Mouse (Mus musculus) liver, embryonic 12.5 days (tissue): ENCODE results near the gene Ciao2a. TPM values are rescaled to one million over a fixed set of nuclear protein-coding genes. Genes with fewer than 3 reads are reported as not detected.

ENCODE experiments used
- ATAC-seq: fragments of 200-750 bp; cut with Nextera tagmentation; 2 replicates; pipeline ENCODE4 v1.8.0; 2017; ENCODE audit warnings: moderate number of reproducible peaks, mild to moderate bottlenecking, moderate library complexity
- H3K27ac ChIP-seq: fragments of 300-500 bp; sonication (generic); 2 replicates; pipeline ENCODE4 v1.5.1; 2016; ENCODE audit warnings: mild to moderate bottlenecking
- H3K27me3 ChIP-seq: fragments of 300-500 bp; sonication (generic); replicated peaks from 2 replicates; pipeline ENCODE4 v1.6.1; 2016; ENCODE audit warnings: mild to moderate bottlenecking, moderate library complexity
- H3K36me3 ChIP-seq: fragments of 300-500 bp; sonication (generic); 2 replicates; pipeline ENCODE4 v1.6.1; 2016; ENCODE audit warnings: mild to moderate bottlenecking, moderate library complexity
- H3K4me1 ChIP-seq: fragments of 300-500 bp; sonication (generic); 2 replicates; pipeline ENCODE4 v1.6.1; 2016
- H3K4me2 ChIP-seq: fragments of 300-500 bp; sonication (generic); 2 replicates; pipeline ENCODE4 v1.6.1; 2016; ENCODE audit warnings: mild to moderate bottlenecking, moderate library complexity
- H3K4me3 ChIP-seq: fragments of 300-500 bp; sonication (generic); 2 replicates; pipeline ENCODE4 v1.5.1; 2016; ENCODE audit warnings: mild to moderate bottlenecking, moderate library complexity
- H3K9ac ChIP-seq: fragments of 300-500 bp; sonication (generic); 2 replicates; pipeline ENCODE4 v1.6.1; 2016; ENCODE audit warnings: mild to moderate bottlenecking, moderate library complexity
- H3K9me3 ChIP-seq: fragments of 300-500 bp; sonication (generic); replicated peaks from 2 replicates; pipeline ENCODE4 v1.6.1; 2016; ENCODE audit warnings: mild to moderate bottlenecking, moderate library complexity
- WGBS: fragments of 180-500 bp; shearing (Covaris S2); methylation state at CpG from one replicate; pipeline ENCODE4 v1.1.7; 2016; ENCODE audit not compliant: insufficient replicate concordance; 5-methylcytosine and 5-hydroxymethylcytosine counted together
- polyA plus RNA-seq: library from polyadenylated mRNA; unstranded; fragments of >200 nt; fragmentation: Nextera tagmentation; extraction: Ambion mirVana; gene quantifications from 2 replicates; pipeline ENCODE4 v1.2.1, GENCODE M21; 2016

Ciao2a gene
- polyA plus RNA-seq, 1 experiment from 2014 or later: 199 TPM

DNA sequence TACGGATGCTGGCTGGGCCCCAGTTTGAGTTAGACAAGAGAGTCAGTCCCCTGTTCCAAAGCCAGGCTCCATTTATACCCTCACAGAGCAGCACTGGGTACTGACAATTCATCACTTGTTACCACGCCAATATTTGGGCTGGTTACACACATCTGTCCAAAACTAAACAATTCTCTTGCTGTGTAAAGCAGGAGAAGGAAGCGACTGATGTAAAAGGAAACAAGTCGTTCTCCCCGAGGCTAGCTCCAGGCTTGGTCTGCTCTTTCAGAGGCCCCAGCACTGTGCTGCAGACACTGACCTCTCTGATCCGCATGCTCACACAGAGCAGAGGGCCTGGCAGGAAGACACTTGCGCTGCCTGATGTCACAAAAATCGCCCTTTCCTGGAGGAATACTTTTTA is 24.8 kb upstream of the Ciao2a start:
- Histone ChIP-seq H3K36me3 (peaks cover 96% of the 10 kb centered on the region), H3K27me3 (no peaks in the 10 kb centered on the region), H3K9ac (no peak overlapping the region), H3K4me3 (no peak overlapping the region), H3K27ac (no peak overlapping the region), H3K4me2 (no peak overlapping the region), H3K9me3 (no peaks in the 10 kb centered on the region), H3K4me1 (peaks cover 23% of the 10 kb centered on the region)
- WGBS: 83% methylated on average over 8 of the region's 8 CpGs
- no peak for ATAC-seq

DNA sequence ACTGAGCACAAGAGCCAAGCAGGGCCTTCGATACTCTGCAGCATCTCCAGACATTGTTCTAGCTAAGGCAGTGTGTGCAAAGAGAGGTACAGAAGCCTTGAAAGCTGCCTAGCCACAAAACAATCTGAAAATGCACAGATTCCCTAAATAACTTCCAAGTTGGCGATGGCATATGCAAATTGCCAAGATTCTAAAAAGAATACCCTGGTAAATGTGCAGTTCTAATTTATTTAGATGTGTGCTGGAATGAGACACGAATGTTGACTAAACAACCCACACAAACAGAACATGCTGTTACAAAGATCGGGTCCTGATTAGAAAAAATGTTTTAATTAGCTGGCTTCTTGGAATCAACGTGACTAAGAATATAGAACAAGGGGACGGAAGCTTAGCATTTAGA is 23.7 kb upstream of the Ciao2a start:
- ATAC-seq: no peak
- no peak overlapping the region for H3K4me2 ChIP-seq
- peaks cover 96% of the 10 kb centered on the region for H3K36me3 ChIP-seq
- no peaks in the 10 kb centered on the region for H3K27me3 ChIP-seq
- H3K27ac ChIP-seq: no peak overlapping the region
- WGBS: 82% methylated on average over 6 of the region's 6 CpGs
- H3K9ac ChIP-seq: no peak overlapping the region
- no peak overlapping the region for H3K4me3 ChIP-seq
- H3K4me1 ChIP-seq: peaks cover 23% of the 10 kb centered on the region
- no peaks in the 10 kb centered on the region for H3K9me3 ChIP-seq

- peaks cover 23% of the 10 kb centered on the region for H3K4me1 ChIP-seq
- H3K27me3 ChIP-seq: no peaks in the 10 kb centered on the region
- WGBS: 85% methylated on average over 4 of the region's 4 CpGs
- no peak overlapping the region for H3K4me2 ChIP-seq
- 0 out of 2 replicates have a peak overlapping the region, but pooled peaks have one; percentile 36 for H3K9ac ChIP-seq
- no peaks in the 10 kb centered on the region for H3K9me3 ChIP-seq
- H3K27ac ChIP-seq: peak overlapping the region; percentile 67
- ATAC-seq: no peak; the same call in 1 of the 2 replicates
- H3K4me3 ChIP-seq: no peak overlapping the region
- H3K36me3 ChIP-seq: peaks cover 97% of the 10 kb centered on the region
These were observed 21.8 kb upstream of the Ciao2a start for GRCm38 (mm10) chr9:66104601-66105000.

DNA sequence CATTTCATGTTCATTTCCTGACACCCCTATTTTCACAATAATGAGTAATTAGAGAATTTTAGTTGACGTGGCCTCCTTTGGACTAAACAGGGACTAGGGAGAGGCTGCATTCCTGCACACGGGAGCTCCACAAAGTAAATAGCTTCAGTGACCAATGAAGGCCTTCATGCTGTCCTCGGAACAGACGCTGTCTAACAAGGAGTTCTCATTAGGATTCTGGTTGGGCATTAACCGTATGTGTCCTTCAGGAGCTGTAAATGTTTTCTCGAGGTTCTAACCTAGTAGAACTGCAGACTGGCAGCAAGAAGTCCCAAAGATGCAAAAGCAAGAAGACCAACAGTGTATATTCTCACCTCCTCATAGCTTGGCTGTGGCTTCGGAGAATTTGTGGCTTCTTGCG is 21.2 kb upstream of the Ciao2a start:
- no peak overlapping the region for H3K4me3 ChIP-seq
- WGBS: 85% methylated on average over 8 of the region's 8 CpGs
- no peaks in the 10 kb centered on the region for H3K9me3 ChIP-seq
- no peak for ATAC-seq
- H3K27ac ChIP-seq: peak overlapping the region; percentile 67
- no peak overlapping the region for H3K4me2 ChIP-seq
- H3K36me3 ChIP-seq: peaks cover 95% of the 10 kb centered on the region
- H3K4me1 ChIP-seq: peaks cover 26% of the 10 kb centered on the region
- H3K9ac ChIP-seq: 0 out of 2 replicates have a peak overlapping the region, but pooled peaks have one; percentile 36
- H3K27me3 ChIP-seq: no peaks in the 10 kb centered on the region

- WGBS: 94% methylated on average over 1 of the region's 1 CpGs
- H3K4me3 ChIP-seq: no peak overlapping the region
- peaks cover 71% of the 10 kb centered on the region for H3K36me3 ChIP-seq
- H3K4me2 ChIP-seq: no peak overlapping the region
- no peaks in the 10 kb centered on the region for H3K9me3 ChIP-seq
- no peak overlapping the region for H3K27ac ChIP-seq
- ATAC-seq: no peak
- H3K27me3 ChIP-seq: no peaks in the 10 kb centered on the region
- no peak overlapping the region for H3K9ac ChIP-seq
- peaks cover 19% of the 10 kb centered on the region; the same call in 1 of the 2 replicates for H3K4me1 ChIP-seq
These were observed 16.8 kb upstream of the Ciao2a start for GRCm38 (mm10) chr9:66109574-66109973.

DNA sequence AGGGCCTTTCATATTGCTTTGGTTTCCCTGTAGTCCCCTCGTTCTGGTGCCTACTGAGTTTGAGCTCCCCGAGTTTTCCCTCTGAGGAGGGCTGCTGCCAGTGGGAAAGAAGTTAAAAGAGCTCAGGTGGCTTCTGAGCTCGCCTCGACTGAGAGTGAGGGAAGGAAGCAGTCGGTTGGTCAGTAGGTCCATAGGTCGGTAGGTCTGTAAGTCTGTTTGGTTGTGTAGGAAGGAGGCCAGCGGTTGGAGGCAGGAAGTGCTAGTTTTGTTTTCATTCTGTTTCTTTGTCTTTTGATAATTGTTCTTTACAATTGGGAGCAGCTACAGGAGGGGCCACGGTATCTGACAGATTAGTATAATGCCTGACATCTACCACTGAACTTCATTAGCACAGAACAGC is 16.3 kb upstream of the Ciao2a start:
- H3K36me3 ChIP-seq: peaks cover 71% of the 10 kb centered on the region
- H3K4me3 ChIP-seq: no peak overlapping the region
- H3K4me2 ChIP-seq: no peak overlapping the region
- 69% methylated on average over 8 of the region's 8 CpGs for WGBS
- H3K27ac ChIP-seq: no peak overlapping the region; the same call in 1 of the 2 replicates
- H3K9ac ChIP-seq: no peak overlapping the region
- H3K27me3 ChIP-seq: no peaks in the 10 kb centered on the region
- no peak for ATAC-seq
- peaks cover 14% of the 10 kb centered on the region; the same call in 1 of the 2 replicates for H3K4me1 ChIP-seq
- no peaks in the 10 kb centered on the region for H3K9me3 ChIP-seq

- Histone ChIP-seq H3K4me2 (no peak overlapping the region), H3K4me3 (no peak overlapping the region), H3K36me3 (peaks cover 71% of the 10 kb centered on the region), H3K9ac (no peak overlapping the region), H3K9me3 (no peaks in the 10 kb centered on the region), H3K4me1 (peaks cover 10% of the 10 kb centered on the region; the same call in 1 of the 2 replicates), H3K27ac (no peak overlapping the region), H3K27me3 (no peaks in the 10 kb centered on the region)
- ATAC-seq: no peak
- 83% methylated on average over 8 of the region's 8 CpGs for WGBS
These were observed 15.6 kb upstream of the Ciao2a start for GRCm38 (mm10) chr9:66110611-66111379.

DNA sequence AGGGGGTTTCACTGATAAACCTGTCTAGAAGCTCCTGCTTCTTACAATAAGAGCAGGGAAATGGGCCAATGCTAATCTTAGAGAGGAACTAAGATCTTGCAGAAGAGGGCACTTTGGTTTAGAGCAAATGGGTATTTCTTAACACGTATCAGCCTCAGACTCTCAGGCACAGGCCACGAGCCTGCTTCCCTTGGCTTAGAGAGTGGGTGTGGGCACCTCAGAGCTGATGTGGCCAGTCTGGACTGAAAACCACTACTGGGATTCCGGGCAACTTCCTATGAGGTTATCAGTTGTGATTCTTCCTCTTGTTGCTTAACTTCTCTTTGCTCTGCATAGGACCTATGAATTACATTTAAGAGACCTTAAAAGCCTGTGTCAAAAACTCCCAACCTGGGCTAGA is 12.1 kb upstream of the Ciao2a start:
- H3K27me3 ChIP-seq: no peaks in the 10 kb centered on the region
- 59% methylated on average over 3 of the region's 3 CpGs for WGBS
- no peak overlapping the region for H3K4me2 ChIP-seq
- H3K9ac ChIP-seq: no peak overlapping the region
- no peak for ATAC-seq
- peaks cover 38% of the 10 kb centered on the region for H3K4me1 ChIP-seq
- no peaks in the 10 kb centered on the region for H3K9me3 ChIP-seq
- peaks cover 67% of the 10 kb centered on the region for H3K36me3 ChIP-seq
- H3K4me3 ChIP-seq: no peak overlapping the region
- no peak overlapping the region for H3K27ac ChIP-seq

DNA sequence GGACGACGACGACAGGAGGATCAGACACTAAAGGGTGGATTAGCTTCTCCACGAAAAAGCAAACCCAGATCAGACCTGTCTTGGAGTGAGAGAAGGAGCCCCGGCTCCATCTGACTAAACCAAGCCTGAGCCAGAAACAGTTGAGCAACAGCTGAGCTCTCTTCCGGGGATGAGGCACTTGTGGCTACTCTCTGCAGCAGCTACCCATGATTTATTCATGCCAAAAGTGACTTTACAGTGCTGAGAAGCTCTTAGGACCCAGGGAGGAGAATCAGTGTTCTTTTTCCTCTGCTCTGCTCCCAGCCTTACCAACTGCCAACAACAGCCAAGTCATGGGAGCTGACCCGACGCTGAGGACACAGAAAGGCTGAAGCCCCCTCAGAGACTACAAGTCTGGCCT is 9.5 kb upstream of the Ciao2a start:
- Histone ChIP-seq H3K27me3 (no peaks in the 10 kb centered on the region), H3K27ac (peak overlapping the region; percentile 24; the same call in 1 of the 2 replicates), H3K4me2 (no peak overlapping the region), H3K36me3 (peaks cover 58% of the 10 kb centered on the region), H3K4me1 (peaks cover 55% of the 10 kb centered on the region), H3K4me3 (no peak overlapping the region), H3K9me3 (no peaks in the 10 kb centered on the region), H3K9ac (no peak overlapping the region)
- no peak for ATAC-seq
- 69% methylated on average over 8 of the region's 8 CpGs for WGBS

DNA sequence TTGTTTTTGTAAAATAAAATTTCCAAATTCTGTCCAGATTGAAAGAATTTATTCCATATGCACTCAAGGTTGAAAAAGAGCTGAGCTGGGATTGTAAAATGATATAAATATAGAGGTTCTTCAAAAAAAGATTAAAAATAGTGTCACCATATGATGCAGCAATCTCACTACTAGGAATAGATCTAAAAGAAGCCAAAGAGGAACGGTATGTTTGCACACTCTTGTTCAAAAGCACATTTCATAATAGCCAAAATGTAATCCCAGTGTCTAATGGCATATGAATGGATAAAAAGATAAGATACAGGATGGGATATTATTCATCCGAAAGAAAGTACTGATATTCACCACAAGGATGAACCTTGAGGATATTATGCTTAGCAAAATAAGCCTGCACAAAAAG is 6.9 kb upstream of the Ciao2a start:
- peak overlapping the region; percentile 49 for H3K4me2 ChIP-seq
- no peak overlapping the region for H3K9ac ChIP-seq
- no peak for ATAC-seq

DNA sequence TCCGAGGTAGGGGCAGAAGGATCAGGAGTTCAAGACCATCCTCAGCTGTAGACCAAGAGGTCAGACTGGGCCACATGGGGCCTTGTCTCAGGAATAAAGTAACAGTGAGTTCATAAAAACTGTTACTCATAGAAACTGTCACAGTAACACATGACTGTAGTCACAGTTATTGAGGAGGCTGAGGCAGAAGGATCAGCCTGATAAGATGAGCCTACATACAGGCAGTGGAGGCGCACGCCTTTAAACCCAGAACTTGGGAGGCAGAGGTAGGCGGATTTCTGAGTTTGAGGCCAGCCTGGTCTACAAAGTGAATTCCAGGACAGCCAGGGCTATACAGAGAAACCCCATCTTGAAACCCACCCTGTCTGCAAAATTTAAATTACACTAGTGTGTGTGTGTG is 6.3 kb upstream of the Ciao2a start:
- Histone ChIP-seq H3K27ac (peak overlapping the region; percentile 82), H3K9ac (0 out of 2 replicates have a peak overlapping the region, but pooled peaks have one; percentile 8), H3K27me3 (no peaks in the 10 kb centered on the region), H3K36me3 (peaks cover 37% of the 10 kb centered on the region), H3K4me3 (no peak overlapping the region), H3K4me2 (peak overlapping the region; percentile 49), H3K9me3 (no peaks in the 10 kb centered on the region), H3K4me1 (peaks cover 75% of the 10 kb centered on the region)
- WGBS: 36% methylated on average over 4 of the region's 4 CpGs
- ATAC-seq: peak; percentile 48; the same call in 1 of the 2 replicates

More for the DNA sequence above, 6.9 kb upstream of the Ciao2a start:
- 83% methylated on average over 2 of the region's 2 CpGs for WGBS
- Histone ChIP-seq H3K27ac (peak overlapping the region; percentile 82), H3K4me1 (peaks cover 72% of the 10 kb centered on the region), H3K9me3 (no peaks in the 10 kb centered on the region), H3K27me3 (no peaks in the 10 kb centered on the region), H3K4me3 (no peak overlapping the region), H3K36me3 (peaks cover 43% of the 10 kb centered on the region)

DNA sequence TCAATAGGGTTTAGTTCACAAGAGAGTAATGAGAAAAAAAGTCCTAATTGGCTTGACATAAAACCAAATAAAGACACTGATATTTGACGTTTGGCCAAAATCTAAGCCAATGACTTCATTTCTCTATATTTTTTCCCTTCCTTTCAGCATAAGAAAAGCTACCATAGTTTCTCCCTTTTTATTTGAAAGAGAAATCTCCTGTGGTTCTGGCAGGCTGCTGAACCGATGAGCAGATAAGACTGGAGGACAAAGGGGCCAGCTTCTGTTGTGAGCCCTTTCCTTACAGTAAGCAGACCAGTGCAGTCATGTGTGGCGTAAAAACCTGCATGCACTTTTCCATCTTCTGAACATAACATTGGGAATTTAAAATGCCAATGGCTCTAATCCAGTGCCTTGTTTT is 5.5 kb upstream of the Ciao2a start:
- Histone ChIP-seq H3K4me3 (no peak overlapping the region), H3K36me3 (peaks cover 29% of the 10 kb centered on the region), H3K27me3 (no peaks in the 10 kb centered on the region), H3K9ac (no peak overlapping the region; the same call in 1 of the 2 replicates), H3K9me3 (no peaks in the 10 kb centered on the region), H3K4me1 (peaks cover 83% of the 10 kb centered on the region), H3K4me2 (peak overlapping the region; percentile 49), H3K27ac (peak overlapping the region; percentile 82)
- 43% methylated on average over 3 of the region's 3 CpGs for WGBS
- ATAC-seq: no peak
